ENCODE assay signal across 16 mouse cellular contexts in the genomic region with DNA sequence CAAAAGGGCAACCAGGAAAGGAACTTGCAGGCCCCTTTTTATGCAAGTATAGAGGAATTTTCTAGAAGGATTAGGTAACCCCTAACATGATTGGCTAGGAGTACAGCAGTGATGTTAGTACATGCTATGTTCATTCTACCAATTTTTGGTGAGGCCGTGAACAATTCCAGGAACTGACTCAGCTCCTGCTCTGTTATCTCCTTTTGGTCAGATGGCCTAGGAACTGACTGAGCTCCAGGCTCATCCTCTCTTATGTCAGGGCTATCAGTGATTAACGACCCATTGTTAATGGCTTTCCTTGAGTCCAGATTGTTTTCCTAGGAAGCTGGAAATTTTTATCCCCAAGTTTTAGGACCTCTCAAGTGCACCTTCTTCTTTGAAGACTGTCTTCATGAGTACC.
DNase-seq lines count a peak whose midpoint lies in the region; ATAC-seq and TF ChIP-seq lines count a peak whose summit lies in the region.
"Had no signal": no experiment of that assay in that cellular context is flagged by ENCODE, and none has a peak within 500 bp of the region (broad histone marks: within the 10 kb centered on the region; RNA-seq: fewer than 3 reads in every experiment).

No protein-coding gene starts in this region.

- no peak overlapping the region for H3K9ac ChIP-seq in heart, embryonic 12.5 days
- H3K9ac ChIP-seq in lung, embryonic 15.5 days: no peak overlapping the region
- no peak overlapping the region for H3K9ac ChIP-seq in liver, embryonic 15.5 days
- no peak overlapping the region for H3K9ac ChIP-seq in hindbrain, embryonic 16.5 days (ENCODE audit: low read depth, low read length)
- H3K9ac ChIP-seq: heart, embryonic 13.5 days; hindbrain, embryonic 15.5 days; limb, embryonic 15.5 days; neural tube, embryonic 13.5 days had no signal

- no peaks in the 10 kb centered on the region for H3K27me3 ChIP-seq in heart, embryonic 12.5 days (replicated peaks)
- H3K27me3 ChIP-seq in lung, embryonic 15.5 days: no peaks in the 10 kb centered on the region
- no peaks in the 10 kb centered on the region for H3K27me3 ChIP-seq in liver, embryonic 15.5 days
- no peaks in the 10 kb centered on the region for H3K27me3 ChIP-seq in hindbrain, embryonic 16.5 days (replicated peaks; ENCODE audit: control insufficient read depth, insufficient read depth, low read length)
- H3K27me3 ChIP-seq: heart, embryonic 13.5 days; hindbrain, embryonic 15.5 days; limb, embryonic 15.5 days; neural tube, embryonic 13.5 days had no signal

- no peak for ATAC-seq in heart, embryonic 12.5 days (ENCODE audit: insufficient number of reproducible peaks, low FRiP score)
- ATAC-seq in lung, embryonic 15.5 days (ENCODE audit: borderline replicate concordance, extremely low read depth, low FRiP score, low TSS enrichment): peak; percentile 49; the same call in 1 of the 2 replicates
- ATAC-seq in liver, embryonic 15.5 days (ENCODE audit: insufficient read depth): peak; percentile 34; the same call in 1 of the 2 replicates
- ATAC-seq in hindbrain, embryonic 16.5 days: no peak
- ATAC-seq: forebrain, embryonic 16.5 days had no signal

- H3K4me1 ChIP-seq in heart, embryonic 12.5 days (replicated peaks): no peaks in the 10 kb centered on the region
- no peaks in the 10 kb centered on the region for H3K4me1 ChIP-seq in lung, embryonic 15.5 days
- H3K4me1 ChIP-seq in lung, adult 2 months (ENCODE audit: control insufficient read depth, insufficient read depth, low read length): peaks cover 7% of the 10 kb centered on the region
- no peaks in the 10 kb centered on the region for H3K4me1 ChIP-seq in liver, embryonic 15.5 days (replicated peaks)
- H3K4me1 ChIP-seq in hindbrain, embryonic 16.5 days (ENCODE audit: control insufficient read depth, insufficient read depth, low read depth, low read length): no peaks in the 10 kb centered on the region
- H3K4me1 ChIP-seq: heart, embryonic 13.5 days; hindbrain, embryonic 15.5 days; limb, embryonic 15.5 days had no signal

- DNase-seq in heart, adult 11 months: peak; percentile 94
- no peak for DNase-seq in lung, adult 2 months
- no peak for DNase-seq in right cerebral cortex, postnatal 14 days
- DNase-seq: cerebellum, adult 2 months; gastrocnemius, postnatal 10 days; thymus, postnatal 36 days had no signal

- H3K4me3 ChIP-seq in heart, embryonic 12.5 days: no peak overlapping the region
- H3K4me3 ChIP-seq in lung, embryonic 15.5 days: no peak overlapping the region
- H3K4me3 ChIP-seq in lung, adult 2 months (replicated peaks; ENCODE audit: extremely low read depth, low read depth, low read length): no peak overlapping the region
- no peak overlapping the region for H3K4me3 ChIP-seq in liver, embryonic 15.5 days (replicated peaks)
- no peak overlapping the region for H3K4me3 ChIP-seq in hindbrain, embryonic 16.5 days (ENCODE audit: low read length)
- H3K4me3 ChIP-seq: heart, embryonic 13.5 days; hindbrain, embryonic 15.5 days; limb, embryonic 15.5 days; neural tube, embryonic 13.5 days had no signal

- no peaks in the 10 kb centered on the region for H3K9me3 ChIP-seq in heart, embryonic 12.5 days (replicated peaks)
- no peaks in the 10 kb centered on the region for H3K9me3 ChIP-seq in lung, embryonic 15.5 days
- no peaks in the 10 kb centered on the region for H3K9me3 ChIP-seq in liver, embryonic 15.5 days (replicated peaks)
- no peaks in the 10 kb centered on the region for H3K9me3 ChIP-seq in hindbrain, embryonic 16.5 days (ENCODE audit: control insufficient read depth, low read length)
- H3K9me3 ChIP-seq: heart, embryonic 13.5 days; hindbrain, embryonic 15.5 days; limb, embryonic 15.5 days; neural tube, embryonic 13.5 days had no signal

- no peak for TF ChIP-seq POLR2A in lung, adult 2 months (IDR thresholded peaks at IDR 0.05; ENCODE audit: borderline replicate concordance, extremely low read depth, low read depth, low read length)

- no peak for TF ChIP-seq CTCF in lung, adult 2 months (IDR thresholded peaks at IDR 0.05; ENCODE audit: insufficient read depth, low read length)

- H3K27ac ChIP-seq in heart, embryonic 12.5 days (ENCODE audit: poor library complexity, severe bottlenecking): no peak overlapping the region
- H3K27ac ChIP-seq in lung, embryonic 15.5 days: peak overlapping the region; percentile 32; the same call in 1 of the 2 replicates
- no peak overlapping the region for H3K27ac ChIP-seq in liver, embryonic 15.5 days (replicated peaks)
- no peak overlapping the region for H3K27ac ChIP-seq in hindbrain, embryonic 16.5 days (ENCODE audit: low read depth, low read length)
- H3K27ac ChIP-seq: heart, embryonic 13.5 days; hindbrain, embryonic 15.5 days; limb, embryonic 15.5 days; neural tube, embryonic 13.5 days; stomach, postnatal 0 days had no signal

- no peaks in the 10 kb centered on the region for H3K36me3 ChIP-seq in heart, embryonic 12.5 days
- H3K36me3 ChIP-seq in lung, embryonic 15.5 days: no peaks in the 10 kb centered on the region
- H3K36me3 ChIP-seq in liver, embryonic 15.5 days (replicated peaks): no peaks in the 10 kb centered on the region
- no peaks in the 10 kb centered on the region for H3K36me3 ChIP-seq in hindbrain, embryonic 16.5 days (ENCODE audit: control insufficient read depth, insufficient read depth, low read length)
- H3K36me3 ChIP-seq: heart, embryonic 13.5 days; hindbrain, embryonic 15.5 days; limb, embryonic 15.5 days; neural tube, embryonic 13.5 days had no signal

- H3K4me2 ChIP-seq in heart, embryonic 12.5 days: no peak overlapping the region
- H3K4me2 ChIP-seq in lung, embryonic 15.5 days: no peak overlapping the region
- H3K4me2 ChIP-seq in liver, embryonic 15.5 days: no peak overlapping the region
- H3K4me2 ChIP-seq in hindbrain, embryonic 16.5 days (ENCODE audit: low read length): no peak overlapping the region
- H3K4me2 ChIP-seq: heart, embryonic 13.5 days; hindbrain, embryonic 15.5 days; limb, embryonic 15.5 days; neural tube, embryonic 13.5 days had no signal

- 38% methylated on average over 2 of the region's 2 CpGs for WGBS in heart, embryonic 12.5 days
- 42% methylated on average over 2 of the region's 2 CpGs for WGBS in lung, embryonic 15.5 days
- 45% methylated on average over 2 of the region's 2 CpGs for WGBS in lung, adult 2 months
- WGBS in liver, embryonic 15.5 days (ENCODE audit: insufficient replicate concordance): 37% methylated on average over 2 of the region's 2 CpGs
- 84% methylated on average over 2 of the region's 2 CpGs for WGBS in hindbrain, embryonic 16.5 days

Comparison
In these comparisons a context has a peak if more than half of its experiments do, and no peak if none do; other contexts are left out.
1. ATAC-seq: peak in lung, embryonic 15.5 days (single experiment) and liver, embryonic 15.5 days (single experiment); none in heart, embryonic 12.5 days (single experiment) and hindbrain, embryonic 16.5 days (single experiment).